Mouse (Mus musculus) testis, adult 2 months (tissue): Measurements from ENCODE around the gene Napb. TPM values are rescaled to one million over a fixed set of nuclear protein-coding genes. Genes with fewer than 3 reads are reported as not detected.
"Not testable (repeated sequence)": the region's sequence is repeated elsewhere in the genome, so short reads cannot be mapped to it uniquely, and the experiment has no call there.

ENCODE experiments used
- H3K27ac ChIP-seq: fragments of 200-500 bp; 2 replicates; pipeline ENCODE4 v1.5.1; 2012; ENCODE audit warnings: low read depth, low read length; ENCODE audit not compliant: control insufficient read depth, insufficient read depth
- H3K27me3 ChIP-seq: fragments of 200-500 bp; 2 replicates; pipeline ENCODE4 v1.6.1; 2012; ENCODE audit warnings: mild to moderate bottlenecking, low read length, moderate library complexity; ENCODE audit not compliant: control insufficient read depth, insufficient read depth
- H3K36me3 ChIP-seq: fragments of 200-500 bp; 2 replicates; pipeline ENCODE4 v1.6.1; 2012; ENCODE audit warnings: mild to moderate bottlenecking, low read length; ENCODE audit not compliant: control insufficient read depth, insufficient read depth
- H3K4me1 ChIP-seq: fragments of 200-500 bp; 2 replicates; pipeline ENCODE4 v1.6.1; 2012; ENCODE audit warnings: low read length; ENCODE audit not compliant: control insufficient read depth, insufficient read depth
- H3K4me3 ChIP-seq: fragments of 200-500 bp; 2 replicates; pipeline ENCODE4 v1.5.1; 2012; ENCODE audit warnings: low read depth, mild to moderate bottlenecking, low read length, moderate library complexity, mixed read lengths; ENCODE audit not compliant: control insufficient read depth
- CTCF ChIP-seq: fragments of 200-500 bp; IDR thresholded peaks from 2 replicates; pipeline ENCODE4 v1.5.1; 2012; ENCODE audit warnings: low read depth, mild to moderate bottlenecking, inconsistent platforms, low read length, moderate library complexity; ENCODE audit not compliant: control insufficient read depth, insufficient read depth, insufficient replicate concordance
- POLR2A ChIP-seq: fragments of 200-500 bp; IDR thresholded peaks from 2 replicates; pipeline ENCODE4 v1.6.1; 2012; ENCODE audit warnings: low read depth, mild to moderate bottlenecking, inconsistent platforms, low read length, moderate library complexity; ENCODE audit not compliant: control insufficient read depth
- polyA plus RNA-seq: library from polyadenylated mRNA; depleted of rRNA; stranded (reverse); fragments of >200 nt; gene quantifications from 2 replicates; pipeline ENCODE4 v1.2.3, GENCODE M21; 2012; rRNA removed

The Napb gene
- polyA plus RNA-seq = 0.84 and 1.2 TPM in 2 replicates

GRCm38 (mm10) chr2:148732327-148733000 lies at the start of gene Napb:
TSS of gene Napb (minus strand) at chr2:148732467.
- Histone ChIP-seq H3K4me1 (peaks cover 12% of the 10 kb centered on the region), H3K36me3 (no peaks in the 10 kb centered on the region), H3K27me3 (no peaks in the 10 kb centered on the region), H3K27ac (peak within 1 kb of the TSS; percentile 14; the same call in 1 of the 2 replicates), H3K4me3 (peak within 1 kb of the TSS; percentile 97)
- no peak for TF ChIP-seq CTCF
- TF ChIP-seq POLR2A = peak; percentile 90

- H3K4me1 ChIP-seq = no peaks in the 10 kb centered on the region
- H3K27ac ChIP-seq = no peak within 1 kb of the TSS; the same call in 1 of the 2 replicates
- TF ChIP-seq CTCF = no peak
- no peak for TF ChIP-seq POLR2A
These were observed 49.4 kb upstream of the Napb start, which contains the start of gene 8030411F24Rik for GRCm38 (mm10) chr2:148781709-148782108. TSS of gene 8030411F24Rik (plus strand) at chr2:148782009.

GRCm38 (mm10) chr2:148771397-148771796 lies 39.1 kb upstream of the Napb start, which contains the start of gene Cst11:
TSS of gene Cst11 (minus strand) at chr2:148771497.
- H3K27me3 ChIP-seq, H3K36me3 ChIP-seq, H3K27ac ChIP-seq, H3K4me1 ChIP-seq, H3K4me3 ChIP-seq: not testable (repeated sequence)

More at GRCm38 (mm10) chr2:148781709-148782108, 49.4 kb upstream of the Napb start, which contains the start of gene 8030411F24Rik:
- Histone ChIP-seq H3K27me3 (no peaks in the 10 kb centered on the region), H3K4me3 (no peak within 1 kb of the TSS), H3K36me3 (no peaks in the 10 kb centered on the region)

- H3K27ac ChIP-seq = no peak overlapping the region
- no peaks in the 10 kb centered on the region for H3K36me3 ChIP-seq
- no peaks in the 10 kb centered on the region for H3K27me3 ChIP-seq
- no peak for TF ChIP-seq CTCF
- no peak for TF ChIP-seq POLR2A
- H3K4me1 ChIP-seq = no peaks in the 10 kb centered on the region
- H3K4me3 ChIP-seq = no peak overlapping the region
These were observed 31.6 kb upstream of the Napb start for GRCm38 (mm10) chr2:148763648-148764388.

- no peaks in the 10 kb centered on the region for H3K27me3 ChIP-seq
- H3K4me1 ChIP-seq = no peaks in the 10 kb centered on the region
- TF ChIP-seq CTCF = no peak
- no peak for TF ChIP-seq POLR2A
- H3K4me3 ChIP-seq = no peak overlapping the region
- no peak overlapping the region for H3K27ac ChIP-seq
- H3K36me3 ChIP-seq = no peaks in the 10 kb centered on the region
These were observed 22.1 kb upstream of the Napb start for GRCm38 (mm10) chr2:148754310-148754846.

GRCm38 (mm10) chr2:148751893-148752813 lies 19.9 kb upstream of the Napb start:
- H3K4me1 ChIP-seq = no peaks in the 10 kb centered on the region
- peak; percentile 17; the same call in 1 of the 2 replicates for TF ChIP-seq CTCF
- TF ChIP-seq POLR2A = no peak
- H3K36me3 ChIP-seq = no peaks in the 10 kb centered on the region
- peak overlapping the region; percentile 46; the same call in 1 of the 2 replicates for H3K4me3 ChIP-seq
- H3K27me3 ChIP-seq = no peaks in the 10 kb centered on the region
- no peak overlapping the region for H3K27ac ChIP-seq

- H3K27me3 ChIP-seq = no peaks in the 10 kb centered on the region
These were observed 17.8 kb upstream of the Napb start, which contains the start of gene Cstl1 for GRCm38 (mm10) chr2:148750058-148750457. TSS of gene Cstl1 (plus strand) at chr2:148750358.

More at GRCm38 (mm10) chr2:148750058-148750457, 17.8 kb upstream of the Napb start, which contains the start of gene Cstl1:
- Histone ChIP-seq H3K36me3 (no peaks in the 10 kb centered on the region), H3K4me3 (peak within 1 kb of the TSS; percentile 41), H3K4me1 (no peaks in the 10 kb centered on the region), H3K27ac (no peak within 1 kb of the TSS)
- TF ChIP-seq CTCF = no peak
- no peak for TF ChIP-seq POLR2A
